Mouse (Mus musculus) layer of hippocampus, postnatal 36 days (tissue): Measurements from ENCODE around the gene Isl2. TPM values are rescaled to one million over a fixed set of nuclear protein-coding genes. Genes with fewer than 3 reads are reported as not detected.

ENCODE experiments used
- DNase-seq, 2 experiments: peaks; one replicate each; pipeline ENCODE4 v3.0.0; 2022
- total RNA-seq, 2 experiments: library from RNA; stranded (reverse); gene quantifications; 2 replicates each; pipeline ENCODE4 v1.2.3; 2021

The Isl2 gene
- total RNA-seq, 2 experiments from 2014 or later = not detected

DNA sequence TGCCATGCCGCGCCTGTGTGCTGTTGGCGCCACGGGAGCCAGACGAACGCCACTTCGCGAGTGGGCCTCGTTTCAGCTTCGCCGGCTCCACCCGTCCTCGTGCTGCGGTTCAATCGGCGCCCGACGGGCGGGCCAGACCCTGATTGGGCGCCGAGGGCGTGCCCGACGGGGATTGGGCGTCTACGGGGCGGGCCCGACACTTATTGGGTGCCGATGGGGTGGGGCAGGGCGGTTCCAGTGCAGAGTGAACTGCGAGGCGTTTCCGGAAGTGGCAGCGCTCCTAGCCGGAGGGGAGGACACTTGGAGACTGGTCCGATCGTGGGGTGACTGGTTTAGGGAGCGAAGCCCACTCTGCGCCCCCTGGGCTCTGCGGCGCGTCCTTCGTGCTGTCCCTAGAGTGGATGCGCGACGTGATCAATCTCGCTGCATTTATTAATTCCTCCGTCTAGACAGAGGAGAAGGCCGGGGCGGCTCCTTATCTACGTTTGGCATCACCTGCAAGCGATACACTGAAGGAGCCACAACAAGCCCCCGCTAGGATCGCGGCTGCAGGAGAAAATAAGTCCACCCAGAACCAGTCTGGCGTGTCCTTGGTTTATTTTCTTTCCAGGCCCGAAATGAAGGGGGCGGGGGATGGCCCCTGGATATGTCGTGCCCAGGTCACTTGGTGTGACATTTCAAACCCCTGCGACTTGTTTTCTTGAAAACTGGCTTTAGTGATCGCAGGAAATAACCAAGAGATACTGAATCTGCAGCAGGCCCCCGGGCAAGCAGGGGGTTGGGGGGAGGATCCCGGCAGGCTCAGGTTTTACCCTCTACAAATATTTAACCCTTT is 7.9 kb downstream of the Isl2 start:
- DNase-seq = peak; percentile 7 to 19

DNA sequence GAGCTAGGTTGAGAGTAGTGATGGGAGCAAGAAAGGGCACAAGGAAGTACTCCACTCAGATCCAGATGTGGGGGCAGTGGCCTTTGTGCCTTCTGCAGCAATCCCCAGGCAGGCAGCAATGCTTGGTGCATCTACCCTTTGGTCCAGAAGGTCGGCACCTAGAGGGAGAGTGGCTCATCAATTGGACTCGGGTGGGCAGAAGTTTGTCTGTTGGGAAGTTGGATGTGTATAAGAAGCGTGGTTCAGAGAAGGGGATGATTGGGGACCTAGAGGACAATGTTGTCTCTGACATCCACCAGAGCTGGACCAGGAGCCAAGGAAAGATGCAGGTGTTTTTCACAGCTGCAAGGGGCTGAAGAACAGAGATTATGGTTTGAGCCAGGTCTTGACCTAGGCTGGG is 10.4 kb downstream of the Isl2 start:
- no peak for DNase-seq

DNA sequence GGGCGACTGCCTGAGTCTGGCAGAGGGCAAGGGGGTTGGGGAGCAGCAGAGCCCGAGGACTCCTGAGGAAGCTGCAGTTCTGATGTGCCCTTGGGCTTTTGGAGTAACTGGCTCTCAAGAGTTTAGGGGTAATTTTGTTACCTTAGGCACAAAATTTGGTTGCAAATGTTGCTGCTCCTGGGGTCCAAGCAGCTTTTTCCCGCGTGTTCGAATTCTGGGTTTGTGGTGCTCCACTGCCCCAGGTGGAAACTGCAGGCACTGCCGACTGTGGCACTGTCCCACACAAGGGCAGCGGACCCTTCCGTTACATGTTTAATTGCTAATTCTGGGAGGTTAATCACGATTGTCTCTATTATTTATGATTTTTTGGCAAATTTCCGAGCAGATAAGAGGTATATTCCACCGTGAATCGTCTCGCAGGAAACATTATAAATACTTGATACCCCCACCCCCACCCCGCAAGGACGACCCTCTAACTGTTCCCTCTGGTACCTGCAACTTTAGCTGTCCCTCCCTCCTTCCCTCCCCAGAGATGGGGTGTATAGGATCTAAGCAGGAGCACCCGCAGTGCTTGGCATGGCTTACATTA is 10.9 kb downstream of the Isl2 start:
- no peak for DNase-seq

DNA sequence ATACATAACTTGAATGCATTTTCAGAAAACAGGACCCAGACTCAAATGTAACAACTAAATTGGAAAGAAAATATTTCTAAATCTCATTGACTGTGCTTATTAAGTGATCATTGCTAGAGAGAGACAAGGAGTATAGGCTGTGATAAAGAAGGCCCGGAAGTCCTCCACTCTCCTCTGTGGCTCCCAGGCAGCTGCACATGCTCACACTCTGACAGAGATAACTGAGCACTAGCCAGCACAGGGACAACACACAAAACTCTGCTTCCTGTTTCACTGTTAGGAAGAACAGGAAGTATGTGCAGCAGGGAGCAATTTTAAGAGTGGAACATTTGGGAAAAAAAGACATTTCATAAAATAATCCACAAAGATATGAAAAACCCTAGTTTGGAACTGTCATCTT is 16.5 kb downstream of the Isl2 start:
- no peak for DNase-seq

DNA sequence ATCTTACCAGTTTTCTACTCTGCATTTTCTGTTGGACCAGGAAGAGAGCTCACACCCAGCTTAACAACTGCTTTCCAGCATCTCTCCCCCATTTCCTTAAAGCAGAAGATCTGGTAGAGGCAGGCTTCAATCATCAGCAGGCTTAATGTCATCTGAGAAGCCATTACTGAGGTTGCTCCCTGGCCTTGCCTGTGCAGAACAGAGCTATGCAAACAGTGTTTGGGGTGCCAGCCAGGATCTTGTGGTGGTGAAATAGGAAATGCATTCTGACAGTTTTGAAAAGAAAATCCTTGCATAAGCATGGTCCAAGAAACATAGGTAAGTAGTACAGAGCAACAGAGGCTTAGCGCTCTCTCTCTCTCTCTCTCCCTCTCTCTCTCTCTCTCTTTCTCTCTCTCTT is 22.5 kb downstream of the Isl2 start:
- DNase-seq = no peak

DNA sequence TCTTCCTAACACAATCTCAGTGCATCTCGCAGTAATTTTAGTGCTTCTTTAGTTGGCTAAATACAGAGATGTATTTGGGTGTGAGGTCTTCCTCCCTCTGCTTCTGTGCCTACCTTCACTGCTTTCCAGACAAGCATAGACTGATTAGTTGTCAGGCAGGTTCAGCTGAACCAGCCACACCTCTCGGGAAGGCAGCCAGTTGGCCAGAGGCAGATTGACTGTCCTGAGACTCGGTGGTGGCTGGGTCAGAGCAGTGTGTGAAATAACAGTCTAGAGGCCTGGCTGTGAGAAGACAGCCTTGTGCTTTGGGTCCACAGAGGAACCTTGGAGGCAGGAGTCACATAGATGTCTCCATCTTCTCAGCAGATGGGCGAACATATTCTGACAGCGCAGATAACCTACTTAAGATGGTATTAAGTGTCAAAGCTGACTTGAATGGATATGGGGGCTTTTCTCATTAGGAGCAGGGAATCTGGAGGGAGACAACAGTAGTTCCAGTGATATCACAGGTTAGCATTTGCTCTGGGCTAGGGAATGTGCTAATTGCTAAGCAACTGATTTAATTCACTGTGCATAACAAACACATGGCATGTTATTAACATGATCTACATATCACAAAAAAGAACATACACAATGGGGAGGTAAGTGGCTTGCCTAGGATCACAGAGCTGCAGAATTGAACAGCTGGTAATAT is 30.1 kb downstream of the Isl2 start:
- DNase-seq = no peak

DNA sequence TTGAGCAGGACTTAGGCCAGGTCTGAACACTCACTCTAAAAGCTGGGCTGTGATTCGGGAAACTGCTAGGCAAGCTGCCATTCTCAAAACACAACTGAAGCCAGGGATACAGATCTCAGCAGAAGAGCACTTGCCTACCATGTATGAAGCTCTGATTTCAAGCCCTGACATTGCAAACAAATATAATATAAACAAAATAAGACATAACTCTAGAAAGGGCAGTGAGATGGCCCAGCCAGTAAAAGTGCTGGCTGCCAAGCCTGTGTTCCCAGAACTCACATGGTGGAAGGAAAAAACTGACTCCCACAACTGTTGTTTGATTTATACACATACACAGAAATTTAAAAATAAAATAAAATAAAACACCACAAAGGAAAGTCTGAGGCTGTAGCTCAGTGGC is 32.6 kb downstream of the Isl2 start:
- no peak for DNase-seq

DNA sequence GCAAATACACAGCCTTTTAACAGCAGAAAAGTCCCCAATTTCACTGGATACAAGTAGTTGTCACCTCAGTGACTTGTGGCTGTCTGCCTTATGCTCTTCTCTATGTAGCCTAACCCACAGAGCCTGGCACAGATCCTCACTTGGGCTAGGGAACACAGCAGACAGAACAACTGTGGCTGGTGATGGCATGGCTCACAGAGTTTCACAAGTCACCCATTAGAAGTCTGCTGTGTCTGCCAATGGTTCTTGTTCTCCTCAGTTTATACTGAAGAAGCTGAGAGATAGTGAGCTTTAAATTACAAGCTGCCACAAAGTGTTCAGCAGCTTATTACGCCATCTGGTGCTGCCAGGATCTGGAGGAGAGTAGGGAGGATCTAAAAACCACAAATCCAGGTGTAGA is 38.1 kb downstream of the Isl2 start:
- DNase-seq = peak; percentile 6 to 9

DNA sequence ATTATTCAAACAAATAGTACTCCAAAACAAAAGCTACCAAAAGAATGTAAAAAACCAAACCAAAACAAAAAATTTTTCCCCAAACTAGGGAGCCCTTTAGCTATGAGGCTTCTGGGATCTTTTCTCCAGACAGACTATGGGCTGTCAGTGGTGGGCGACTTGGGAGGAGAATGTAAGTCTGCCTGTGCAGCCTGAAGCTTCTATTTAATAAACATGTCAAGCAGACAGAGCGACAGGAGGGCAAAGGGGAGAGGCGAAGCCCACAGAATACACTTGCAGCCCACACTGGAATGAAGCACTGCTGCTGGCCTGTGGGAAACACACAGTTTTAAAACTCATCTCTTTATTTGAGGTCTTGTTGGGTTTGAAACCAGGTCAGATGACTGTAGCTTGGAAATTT is 42.9 kb downstream of the Isl2 start:
- no peak for DNase-seq

DNA sequence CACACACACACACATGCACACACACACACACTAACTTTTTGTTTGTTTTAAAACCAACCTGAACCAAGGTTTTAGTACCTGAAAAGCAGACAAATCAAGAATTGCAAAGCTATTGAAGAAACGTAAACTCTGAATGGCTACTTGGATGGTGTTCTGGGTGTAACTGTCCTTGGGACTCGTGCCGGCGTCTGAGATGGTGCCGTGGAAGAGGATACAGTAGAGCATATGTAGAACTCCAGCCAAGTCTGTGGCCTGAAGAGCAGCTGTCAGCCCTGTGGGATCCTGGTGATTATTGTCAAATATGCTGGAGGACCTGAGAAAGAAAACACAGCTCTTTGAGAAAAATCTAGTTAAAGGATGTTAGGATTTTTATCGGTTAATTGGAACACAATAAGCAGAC is 47.7 kb downstream of the Isl2 start:
- no peak for DNase-seq

Other genes starting within 250 kb of the Isl2 start
- 1 to 10 TPM in 1 of 2 experiments, not detected in 1; 1.1 TPM for gene Nrg4, start 211.8 kb upstream of the Isl2 start, total RNA-seq
- gene Tmem266, start 211.8 kb upstream of the Isl2 start, total RNA-seq = 1 to 10 TPM; 5.0 to 6.7 TPM
- 10 to 100 TPM; 39.3 to 43.3 TPM for gene Etfa, start 26.4 kb upstream of the Isl2 start, total RNA-seq